Mouse (Mus musculus) spleen, adult 2 months (tissue): Measurements from ENCODE around the gene Abcb10.

Source experiments
- CTCF ChIP-seq: fragments of 200-500 bp; IDR thresholded peaks from 2 replicates; pipeline ENCODE4 v1.5.1; 2011; ENCODE audit warnings: mild to moderate bottlenecking, inconsistent platforms; ENCODE audit not compliant: insufficient read depth, insufficient read length, insufficient replicate concordance; ENCODE audit errors: extremely low read depth
- POLR2A ChIP-seq: fragments of 200-500 bp; IDR thresholded peaks from 2 replicates; pipeline ENCODE4 v1.6.1; 2011; ENCODE audit warnings: low read depth, low read length, inconsistent platforms

- TF ChIP-seq CTCF: no peak
- TF ChIP-seq POLR2A: no peak
Observed at GRCm38 (mm10) chr8:123977499-123977898, 5.4 kb downstream of the Abcb10 start.
